Mouse (Mus musculus): ENCODE data around the gene Cetn2. TPM values are rescaled to one million over a fixed set of nuclear protein-coding genes. Genes with fewer than 3 reads are reported as not detected.
A peak's percentile ranks its signal among the peaks of the same experiment; 100 is the strongest.

Gene Cetn2
- total RNA-seq (2014; rRNA removed) (41.4 and 47.1 TPM in 2 replicates), polyA plus RNA-seq (2015; fragmentation: Nextera tagmentation; extraction: Ambion mirVana) (95.5 and 105 TPM in 2 replicates)

DNA sequence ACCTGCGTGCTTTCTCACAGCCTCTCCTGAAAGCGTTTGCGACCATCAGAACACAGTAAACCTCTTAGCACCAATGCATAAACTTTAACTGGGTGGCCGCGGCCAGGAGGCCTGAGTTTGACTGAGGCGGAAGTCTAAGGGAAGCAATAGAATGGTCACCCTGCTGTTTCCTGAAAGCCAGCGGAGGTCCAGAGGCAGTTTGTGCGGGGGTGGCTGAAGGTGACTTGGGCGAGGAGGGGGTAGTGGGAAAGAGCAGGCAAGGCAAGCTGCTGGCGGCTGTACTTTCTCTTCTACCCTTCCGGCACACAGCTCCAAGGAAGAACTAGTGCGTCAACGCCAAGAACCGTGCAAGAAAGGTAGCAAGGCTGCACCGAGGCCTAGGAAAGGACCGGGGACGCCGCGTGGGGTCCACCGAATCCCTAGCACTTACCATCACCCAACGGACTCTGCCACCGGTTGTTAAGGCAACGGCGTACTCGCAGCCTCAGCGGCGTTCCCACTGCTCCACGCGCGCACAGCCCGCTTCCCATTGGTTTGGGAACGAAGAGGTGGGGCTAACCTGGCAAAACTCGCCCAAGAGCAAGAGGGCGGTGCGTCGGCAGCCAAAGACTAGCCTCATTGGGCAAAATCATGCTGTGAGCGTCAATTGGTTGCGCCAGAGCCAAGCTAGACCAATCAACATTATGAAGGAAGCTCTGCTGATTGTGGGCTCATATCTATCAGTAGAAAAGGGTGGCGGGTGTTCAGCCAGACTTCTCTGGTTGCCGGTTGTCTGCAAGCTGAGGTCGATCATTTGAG is at the start of gene Cetn2, which contains the start of gene Nsdhl:
TSS of gene Cetn2 (minus strand) at position 528 of the 798 bp plus-strand sequence.
TSS of gene Nsdhl (plus strand) at position 674 of the 798 bp plus-strand sequence.
- peak within 1 kb of the TSS; percentile 42 for H3K9ac ChIP-seq
- peak within 1 kb of the TSS; percentile 50; the same call in 1 of the 2 replicates for H3K27ac ChIP-seq (ENCODE audit: low read depth, low read length)
- H3K4me2 ChIP-seq (ENCODE audit: low read depth) = peak within 1 kb of the TSS; percentile 57
- H3K9me3 ChIP-seq (ENCODE audit: low read length) = no peaks in the 10 kb centered on the region
- H3K27me3 ChIP-seq (ENCODE audit: insufficient read depth, low read length) = no peaks in the 10 kb centered on the region
- peak; percentile 94 for DNase-seq
- ATAC-seq = peak; percentile 100
- peak within 1 kb of the TSS; percentile 47 for H3K4me3 ChIP-seq (ENCODE audit: low read depth, low read length)
- no peak for TF ChIP-seq CTCF (IDR thresholded peaks at IDR 0.05; ENCODE audit: low read depth)
- H3K4me1 ChIP-seq (ENCODE audit: insufficient read depth) = no peaks in the 10 kb centered on the region
- H3K36me3 ChIP-seq (ENCODE audit: insufficient read depth) = no peaks in the 10 kb centered on the region
- 30% methylated on average over 41 of the region's 41 CpGs for WGBS

DNA sequence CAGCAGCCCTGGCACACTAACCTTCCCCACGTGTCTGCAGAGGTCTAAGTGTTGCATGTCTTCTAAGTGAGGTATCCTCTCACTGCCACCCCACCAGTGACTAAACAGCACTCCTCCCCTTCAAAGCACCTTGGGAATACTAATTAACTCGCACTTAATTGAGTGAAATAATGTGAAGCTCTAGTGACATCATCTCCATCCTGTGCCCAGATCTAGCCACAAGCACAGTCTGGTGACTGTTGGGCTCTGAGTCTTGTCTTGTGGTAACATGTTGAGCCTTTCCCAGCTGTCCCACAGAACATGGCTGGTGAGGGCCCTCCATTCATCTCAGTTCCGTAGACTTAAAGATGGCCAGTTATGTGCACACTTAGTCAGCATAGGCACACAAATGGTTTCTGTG is 44.5 kb upstream of the Cetn2 start:
- TF ChIP-seq CTCF (IDR thresholded peaks at IDR 0.05; ENCODE audit: low read depth) = no peak
- ATAC-seq (no peak), DNase-seq (no peak)
- no peak overlapping the region for H3K4me2 ChIP-seq (ENCODE audit: low read depth)
- 70% methylated on average over 3 of the region's 3 CpGs for WGBS
- no peaks in the 10 kb centered on the region for H3K9me3 ChIP-seq (ENCODE audit: low read length)
- no peak overlapping the region for H3K27ac ChIP-seq (ENCODE audit: low read depth, low read length)
- H3K4me1 ChIP-seq (ENCODE audit: insufficient read depth) = no peaks in the 10 kb centered on the region
- no peak overlapping the region for H3K9ac ChIP-seq
- H3K4me3 ChIP-seq (ENCODE audit: low read depth, low read length) = no peak overlapping the region
- H3K27me3 ChIP-seq (ENCODE audit: insufficient read depth, low read length) = no peaks in the 10 kb centered on the region
- H3K36me3 ChIP-seq (ENCODE audit: insufficient read depth) = no peaks in the 10 kb centered on the region; the same call in 1 of the 2 replicates

DNA sequence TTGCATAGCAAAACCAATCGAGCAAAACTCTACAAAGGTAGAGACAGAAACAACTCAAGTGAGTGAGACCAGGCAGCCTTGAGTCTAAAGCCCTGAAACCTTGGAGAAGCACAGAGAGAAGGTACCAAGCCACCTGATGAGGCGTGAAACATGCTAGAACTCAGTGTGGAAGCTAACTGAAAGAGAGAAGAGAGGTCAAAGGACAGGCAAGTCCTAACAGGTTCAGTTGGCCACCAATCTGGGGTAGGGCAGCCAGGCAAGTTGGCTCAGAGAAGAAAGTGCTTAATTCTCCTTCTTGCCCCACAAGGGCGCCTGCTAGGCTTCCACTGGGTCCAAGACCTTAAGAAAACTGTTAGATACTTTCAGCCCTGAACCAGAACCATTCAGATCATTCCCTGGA is 43.3 kb upstream of the Cetn2 start:
- no peak for TF ChIP-seq CTCF (IDR thresholded peaks at IDR 0.05; ENCODE audit: low read depth)
- 81% methylated on average over 3 of the region's 3 CpGs for WGBS
- Histone ChIP-seq H3K9ac (no peak overlapping the region), H3K27me3 (ENCODE audit: insufficient read depth, low read length) (no peaks in the 10 kb centered on the region), H3K36me3 (ENCODE audit: insufficient read depth) (no peaks in the 10 kb centered on the region; the same call in none of the 2 replicates), H3K4me3 (ENCODE audit: low read depth, low read length) (no peak overlapping the region), H3K4me1 (ENCODE audit: insufficient read depth) (no peaks in the 10 kb centered on the region), H3K9me3 (ENCODE audit: low read length) (no peaks in the 10 kb centered on the region), H3K27ac (ENCODE audit: low read depth, low read length) (no peak overlapping the region), H3K4me2 (ENCODE audit: low read depth) (no peak overlapping the region)
- DNase-seq (no peak), ATAC-seq (no peak)

DNA sequence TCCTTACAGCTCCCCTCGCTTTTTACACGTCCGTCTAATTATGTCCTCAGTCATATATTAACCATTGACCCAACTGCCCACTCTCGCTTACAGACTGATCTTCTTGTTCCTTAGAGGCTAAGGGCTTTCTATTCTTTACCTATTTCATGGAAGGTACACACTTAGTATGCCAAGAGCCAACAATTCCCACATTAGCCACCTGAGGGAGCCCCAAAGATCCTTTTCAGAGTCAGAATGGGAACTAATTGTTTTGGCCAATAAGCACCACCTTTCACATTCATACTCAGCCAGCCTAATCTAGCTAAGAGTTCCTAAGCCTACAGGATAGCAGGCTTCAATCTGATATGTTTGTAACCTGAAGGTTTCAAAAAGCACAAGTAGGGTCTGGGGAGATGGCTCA is 42.2 kb upstream of the Cetn2 start:
- no peaks in the 10 kb centered on the region for H3K4me1 ChIP-seq (ENCODE audit: insufficient read depth)
- H3K9me3 ChIP-seq (ENCODE audit: low read length) = no peaks in the 10 kb centered on the region
- H3K4me2 ChIP-seq (ENCODE audit: low read depth) = no peak overlapping the region
- 82% methylated on average over 4 of the region's 4 CpGs for WGBS
- peak; percentile 23; the same call in 1 of the 2 replicates for TF ChIP-seq CTCF (IDR thresholded peaks at IDR 0.05; ENCODE audit: low read depth)
- DNase-seq = no peak
- ATAC-seq = no peak
- H3K27me3 ChIP-seq (ENCODE audit: insufficient read depth, low read length) = no peaks in the 10 kb centered on the region
- H3K27ac ChIP-seq (ENCODE audit: low read depth, low read length) = no peak overlapping the region
- no peak overlapping the region for H3K4me3 ChIP-seq (ENCODE audit: low read depth, low read length)
- no peak overlapping the region for H3K9ac ChIP-seq
- peaks cover 5% of the 10 kb centered on the region for H3K36me3 ChIP-seq (ENCODE audit: insufficient read depth)

DNA sequence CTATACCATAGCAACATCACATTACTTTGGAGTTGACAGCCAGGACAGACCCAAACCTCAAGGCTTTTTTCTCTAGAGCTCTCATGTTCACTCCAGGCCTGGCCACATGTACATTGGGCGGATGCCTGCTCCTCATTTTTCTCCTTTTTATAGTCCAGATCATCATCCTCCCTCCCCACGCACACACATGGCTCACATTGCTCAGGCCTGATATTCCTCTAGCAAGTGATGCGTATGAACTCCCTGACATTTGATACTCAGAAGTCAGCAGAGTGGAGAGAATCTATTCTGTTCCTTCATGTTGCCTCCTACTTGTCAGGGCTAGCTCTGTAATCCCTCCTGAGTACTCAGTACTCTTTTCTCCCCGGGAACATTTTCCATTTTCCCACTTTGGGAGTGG is 38.3 kb upstream of the Cetn2 start:
- no peaks in the 10 kb centered on the region for H3K4me1 ChIP-seq (ENCODE audit: insufficient read depth)
- no peak overlapping the region for H3K9ac ChIP-seq
- peaks cover 12% of the 10 kb centered on the region for H3K36me3 ChIP-seq (ENCODE audit: insufficient read depth)
- no peaks in the 10 kb centered on the region for H3K9me3 ChIP-seq (ENCODE audit: low read length)
- 93% methylated on average over 4 of the region's 4 CpGs for WGBS
- no peak for TF ChIP-seq CTCF (IDR thresholded peaks at IDR 0.05; ENCODE audit: low read depth)
- H3K4me2 ChIP-seq (ENCODE audit: low read depth) = no peak overlapping the region
- DNase-seq (no peak), ATAC-seq (no peak)
- no peak overlapping the region for H3K4me3 ChIP-seq (ENCODE audit: low read depth, low read length)
- H3K27ac ChIP-seq (ENCODE audit: low read depth, low read length) = no peak overlapping the region
- no peaks in the 10 kb centered on the region for H3K27me3 ChIP-seq (ENCODE audit: insufficient read depth, low read length)

DNA sequence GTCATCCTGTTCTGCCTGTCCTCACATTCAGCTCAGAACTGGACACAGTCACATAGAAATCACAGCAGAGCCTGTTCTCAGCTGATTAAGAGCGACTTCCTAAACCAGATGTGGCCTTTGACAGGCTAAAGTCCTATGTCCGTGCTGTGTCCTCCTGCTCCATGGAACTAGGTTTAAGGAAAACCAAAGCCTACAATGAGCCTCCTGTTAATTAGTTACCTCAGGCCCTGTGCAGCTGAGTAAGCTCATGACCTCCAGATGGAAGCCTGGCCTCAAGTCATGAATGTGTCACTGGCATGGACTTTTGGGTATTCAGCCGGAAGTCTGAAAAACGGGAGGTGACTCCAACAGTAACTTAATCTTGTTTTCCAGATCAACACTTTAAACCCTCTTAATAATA is 35.3 kb upstream of the Cetn2 start:
- no peak for ATAC-seq
- Histone ChIP-seq H3K9ac (no peak overlapping the region), H3K4me2 (ENCODE audit: low read depth) (no peak overlapping the region), H3K36me3 (ENCODE audit: insufficient read depth) (peaks cover 12% of the 10 kb centered on the region; the same call in 1 of the 2 replicates), H3K27ac (ENCODE audit: low read depth, low read length) (no peak overlapping the region), H3K4me1 (ENCODE audit: insufficient read depth) (no peaks in the 10 kb centered on the region), H3K27me3 (ENCODE audit: insufficient read depth, low read length) (no peaks in the 10 kb centered on the region), H3K4me3 (ENCODE audit: low read depth, low read length) (no peak overlapping the region), H3K9me3 (ENCODE audit: low read length) (no peaks in the 10 kb centered on the region)
- no peak for DNase-seq
- WGBS = 79% methylated on average over 4 of the region's 4 CpGs
- no peak for TF ChIP-seq CTCF (IDR thresholded peaks at IDR 0.05; ENCODE audit: low read depth)

DNA sequence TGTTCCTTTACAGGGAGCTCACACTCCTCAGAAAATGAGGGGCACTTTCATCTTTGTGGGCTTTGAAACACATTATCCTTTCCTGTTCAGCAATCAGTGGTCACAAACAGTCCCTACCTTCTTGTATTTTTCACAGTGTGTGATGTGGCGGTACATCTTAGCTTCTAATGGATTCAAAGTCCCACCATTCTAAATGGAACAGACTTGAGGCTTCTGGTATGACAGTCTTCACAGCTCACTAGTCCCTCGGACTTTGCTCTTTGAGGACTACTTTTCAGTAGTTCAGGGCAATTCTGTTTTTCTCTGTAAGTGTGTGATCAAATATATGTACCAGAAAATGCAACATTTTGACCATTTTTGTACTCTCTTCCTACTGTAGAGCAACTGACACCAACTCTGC is 3.2 kb upstream of the Cetn2 start:
- 77% methylated on average over 2 of the region's 2 CpGs for WGBS
- H3K9me3 ChIP-seq (ENCODE audit: low read length) = no peaks in the 10 kb centered on the region
- no peak overlapping the region for H3K27ac ChIP-seq (ENCODE audit: low read depth, low read length)
- TF ChIP-seq CTCF (IDR thresholded peaks at IDR 0.05; ENCODE audit: low read depth) = no peak
- H3K9ac ChIP-seq = no peak overlapping the region
- H3K4me1 ChIP-seq (ENCODE audit: insufficient read depth) = no peaks in the 10 kb centered on the region
- no peak overlapping the region for H3K4me3 ChIP-seq (ENCODE audit: low read depth, low read length)
- DNase-seq (no peak), ATAC-seq (no peak)
- H3K27me3 ChIP-seq (ENCODE audit: insufficient read depth, low read length) = no peaks in the 10 kb centered on the region
- no peaks in the 10 kb centered on the region; the same call in 1 of the 2 replicates for H3K36me3 ChIP-seq (ENCODE audit: insufficient read depth)
- no peak overlapping the region for H3K4me2 ChIP-seq (ENCODE audit: low read depth)

Measured in forebrain, postnatal 0 days (tissue).